In genomic region chr6:49083008-49083407, GRCm38 (mm10) we compare ENCODE assay signal across 18 mouse cellular contexts. TPM values are rescaled to one million over a fixed set of nuclear protein-coding genes. Genes with fewer than 3 reads are reported as not detected.
DNase-seq lines count a peak whose midpoint lies in the region; TF ChIP-seq lines count a peak whose summit lies in the region.
"Had no signal": no experiment of that assay in that cellular context is flagged by ENCODE, and none has a peak within 500 bp of the region (broad histone marks: within the 10 kb centered on the region; RNA-seq: fewer than 3 reads in every experiment).

No protein-coding gene starts in this region.

- H3K79me2 ChIP-seq in CH12.LX (replicated peaks; ENCODE audit: control insufficient read depth, extremely low read depth, insufficient read depth, poor library complexity, severe bottlenecking) = peaks cover 17% of the 10 kb centered on the region

- no peak overlapping the region for H3K9ac ChIP-seq in CH12.LX (ENCODE audit: insufficient read depth, low read depth)

- dilution Hi-C loops in CH12.LX (cut with MboI; ENCODE audit: extremely low pct_ligation_motif_present, extremely low pct_unique_long_range_greater_than_20kb, low sequenced_read_pairs) = no loop called here

- peaks cover 0 to 5% of the 10 kb centered on the region in 2 experiments; a peak in 1 of 4 replicates for H3K4me1 ChIP-seq in CH12.LX (ENCODE audit: control insufficient read depth in 1 of 2, insufficient read depth in 2 of 2)

- no peaks in the 10 kb centered on the region for H3K9me3 ChIP-seq in CH12.LX (replicated peaks; ENCODE audit: low read length)
- H3K9me3 ChIP-seq: G1E had no signal

- TF ChIP-seq CTCF in CH12.LX (conservative IDR thresholded peaks at IDR 0.05 in 1 of 2, IDR thresholded peaks at IDR 0.05 in 1 of 2; ENCODE audit: low read depth in 2 of 2, low read length in 2 of 2) = no peak

- no peak for TF ChIP-seq RAD21 in CH12.LX (IDR thresholded peaks at IDR 0.05; ENCODE audit: low read depth, low read length)

- no peak for TF ChIP-seq POLR2A in CH12.LX (IDR thresholded peaks at IDR 0.05; ENCODE audit: low read depth, low read length)

- peak; percentile 23 for DNase-seq in heart, adult 11 months
- no peak for DNase-seq in heart, postnatal 14 days
- peak; percentile 31 for DNase-seq in CH12.LX (ENCODE audit: extremely low read depth)
- no peak for DNase-seq in ovary, postnatal 14 days (ENCODE audit: low spot score)
- DNase-seq: adrenal gland, adult 2 months; adrenal gland, adult 8-10 months; adrenal gland, postnatal 10 days; adrenal gland, postnatal 14 days; adrenal gland, postnatal 25 days; adrenal gland, postnatal 36 days; B cell, adult 2 months; cerebellum, adult 11 months; cerebellum, adult 11-12 months; cerebellum, adult 18-20 months; cerebellum, adult 2 months had no signal

- no peak overlapping the region for H3K4me2 ChIP-seq in CH12.LX (ENCODE audit: insufficient read depth, low read depth, poor library complexity, severe bottlenecking)

- intact Hi-C loops in heart, postnatal 14 days (cut with DNase I) = no loop called here

- H3K36me3 ChIP-seq in CH12.LX (replicated peaks in 1 of 2; ENCODE audit: control insufficient read depth in 1 of 2, insufficient read depth in 1 of 2, low read length in 1 of 2) = peaks cover 51 to 75% of the 10 kb centered on the region in 2 experiments

- TF ChIP-seq EP300 in CH12.LX (IDR thresholded peaks at IDR 0.05; ENCODE audit: low read length) = peak; percentile 77

- in situ Hi-C loops in CH12.LX (cut with MboI; ENCODE audit: low pct_ligation_motif_present, low pct_unique_long_range_greater_than_20kb, low sequenced_read_pairs) = no loop called here

- no peaks in the 10 kb centered on the region for H3K27me3 ChIP-seq in CH12.LX (replicated peaks)
- H3K27me3 ChIP-seq: Patski had no signal

- no peak overlapping the region; the same call in 1 of the 2 replicates for H3K27ac ChIP-seq in CH12.LX (ENCODE audit: insufficient read depth, low read depth)

- no peak overlapping the region for H3K4me3 ChIP-seq in CH12.LX (replicated peaks in 1 of 3; ENCODE audit: low read depth in 2 of 3, low read length in 2 of 3, poor library complexity in 1 of 3)

TF ChIP-seq in CH12.LX, 34 proteins besides CTCF, POLR2A, EP300 and RAD21:
- TF ChIP-seq NRF1 (IDR thresholded peaks at IDR 0.05; ENCODE audit: low read depth, low read length) (no peak), MEF2A (IDR thresholded peaks at IDR 0.05; ENCODE audit: borderline replicate concordance, low read depth, low read length) (no peak), KAT2A (IDR thresholded peaks at IDR 0.05; ENCODE audit: insufficient replicate concordance, low read length) (no peak), SMC3 (IDR thresholded peaks at IDR 0.05; ENCODE audit: low read depth, low read length) (no peak), IRF4 (IDR thresholded peaks at IDR 0.05; ENCODE audit: low read depth, low read length) (peak; percentile 81), JUND (conservative IDR thresholded peaks at IDR 0.05; ENCODE audit: low read depth, low read length) (peak; percentile 86), ZNF384 (IDR thresholded peaks at IDR 0.05; ENCODE audit: low read depth, low read length) (no peak), JUN (IDR thresholded peaks at IDR 0.05; ENCODE audit: insufficient read depth, low read depth, low read length) (peak; percentile 67), MAX (IDR thresholded peaks at IDR 0.05; ENCODE audit: low read length) (no peak), USF2 (conservative IDR thresholded peaks at IDR 0.05; ENCODE audit: low read depth, low read length) (no peak), MAFK (IDR thresholded peaks at IDR 0.05; ENCODE audit: insufficient replicate concordance, low read length) (no peak), NELFE (IDR thresholded peaks at IDR 0.05; ENCODE audit: low read depth, low read length) (no peak), MYC (IDR thresholded peaks at IDR 0.05; ENCODE audit: low read depth, low read length) (no peak), HCFC1 (IDR thresholded peaks at IDR 0.05; ENCODE audit: low read depth, low read length) (no peak), GABPA (IDR thresholded peaks at IDR 0.05; ENCODE audit: insufficient replicate concordance, low read depth, low read length) (no peak), TCF12 (IDR thresholded peaks at IDR 0.05; ENCODE audit: low read depth, low read length) (no peak), ZMIZ1 (IDR thresholded peaks at IDR 0.05; ENCODE audit: low read depth, low read length) (no peak), ETS1 (conservative IDR thresholded peaks at IDR 0.05; ENCODE audit: low read depth, low read length) (peak; percentile 49), USF1 (IDR thresholded peaks at IDR 0.05; ENCODE audit: low read depth, low read length) (no peak), TBP (conservative IDR thresholded peaks at IDR 0.05; ENCODE audit: low read depth, low read length) (no peak), POLR2AphosphoS2 (IDR thresholded peaks at IDR 0.05; ENCODE audit: low read depth, low read length) (no peak), MAZ (IDR thresholded peaks at IDR 0.05; ENCODE audit: low read depth, low read length) (no peak), PAX5 (IDR thresholded peaks at IDR 0.05; ENCODE audit: low read length) (no peak), ELF1 (IDR thresholded peaks at IDR 0.05; ENCODE audit: low read depth, low read length) (peak; percentile 14; the same call in 1 of the 2 replicates), E2F4 (IDR thresholded peaks at IDR 0.05; ENCODE audit: insufficient replicate concordance, low read depth, low read length) (no peak), CHD2 (IDR thresholded peaks at IDR 0.05; ENCODE audit: low read length) (no peak), CHD1 (IDR thresholded peaks at IDR 0.05; ENCODE audit: low read depth, low read length) (no peak), ZKSCAN1 (IDR thresholded peaks at IDR 0.05; ENCODE audit: borderline replicate concordance, low read depth, low read length) (no peak), ZC3H11A (IDR thresholded peaks at IDR 0.05; ENCODE audit: low read depth, low read length) (no peak), BHLHE40 (IDR thresholded peaks at IDR 0.05; ENCODE audit: low read depth, low read length) (no peak), UBTF (IDR thresholded peaks at IDR 0.05; ENCODE audit: low read depth, low read length) (no peak), RCOR1 (conservative IDR thresholded peaks at IDR 0.05; ENCODE audit: low read depth, low read length) (no peak), MXI1 (IDR thresholded peaks at IDR 0.05; ENCODE audit: low read depth, low read length) (peak; percentile 30; the same call in 1 of the 2 replicates), SIN3A (IDR thresholded peaks at IDR 0.05; ENCODE audit: low read length) (no peak)

RNA-seq across cellular contexts. Expression of gene Malsu1, which starts 9.4 kb away (rescaled TPM):
- 10 to 100 TPM; 36.7 to 40.0 TPM for total RNA-seq in heart, postnatal 14 days (2021)
- 35.4 and 39.0 TPM in 2 replicates for total RNA-seq in CH12.LX (2012; rRNA removed)
- total RNA-seq in CH12.LX (2014; rRNA removed) = 57.1 and 59.6 TPM in 2 replicates
- polyA plus RNA-seq in CH12.LX (2012; ENCODE audit: insufficient read length, low read depth) = 73.5 and 78.7 TPM in 2 replicates

RNA-seq across cellular contexts. Expression of gene Gpnmb, which starts 46.7 kb away (rescaled TPM):
- total RNA-seq in heart, postnatal 14 days (2021) = 1 to 10 TPM in 1 of 2 experiments, under 1 TPM in 1; 0.59 to 1.1 TPM
- total RNA-seq in CH12.LX (2012; rRNA removed) (0.08 TPM in 1 of 2 replicates, not detected in the other), CH12.LX (2014; rRNA removed) (not detected in 2 replicates)
- 0.24 TPM in 1 of 2 replicates, not detected in the other for polyA plus RNA-seq in CH12.LX (2012; ENCODE audit: insufficient read length, low read depth)
- total RNA-seq: MEL had no signal

Comparison
In these comparisons a context has a peak if more than half of its experiments do, and no peak if none do; other contexts are left out.
1. DNase-seq: peak in heart, adult 11 months (single experiment) and CH12.LX (single experiment); none in heart, postnatal 14 days (0 of 2) and ovary, postnatal 14 days (single experiment).